Mouse (Mus musculus): ENCODE results near the gene Spint3.
A peak's percentile ranks its signal among the peaks of the same experiment; 100 is the strongest.
"Not testable (repeated sequence)": the region's sequence is repeated elsewhere in the genome, so short reads cannot be mapped to it uniquely, and the experiment has no call there.

Gene Spint3

DNA sequence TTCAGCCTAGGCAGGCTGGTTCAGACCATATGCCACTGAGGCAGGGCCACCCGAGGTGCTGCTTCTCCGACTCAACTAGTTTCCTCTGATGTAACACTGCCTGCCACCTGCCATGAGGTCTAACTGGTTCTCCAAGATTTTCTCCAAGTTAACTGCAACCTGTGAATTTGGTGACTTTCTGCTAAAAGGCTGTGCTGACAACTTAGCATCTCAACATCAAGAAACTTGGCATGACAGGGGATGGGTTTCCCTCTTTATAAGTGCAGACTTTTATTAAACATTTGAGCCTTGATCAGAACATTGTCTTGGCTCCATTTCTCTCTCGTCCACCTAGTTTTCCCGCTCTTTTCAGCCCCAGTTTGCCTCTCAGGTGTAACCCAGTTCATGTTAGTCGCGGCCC, at the start of gene Spint3:
Gene Spint3, minus strand, starts transcription at position 101 of the 400 bp plus-strand sequence.
- DNase-seq (ENCODE audit: low spot score) = not testable (repeated sequence)

DNA sequence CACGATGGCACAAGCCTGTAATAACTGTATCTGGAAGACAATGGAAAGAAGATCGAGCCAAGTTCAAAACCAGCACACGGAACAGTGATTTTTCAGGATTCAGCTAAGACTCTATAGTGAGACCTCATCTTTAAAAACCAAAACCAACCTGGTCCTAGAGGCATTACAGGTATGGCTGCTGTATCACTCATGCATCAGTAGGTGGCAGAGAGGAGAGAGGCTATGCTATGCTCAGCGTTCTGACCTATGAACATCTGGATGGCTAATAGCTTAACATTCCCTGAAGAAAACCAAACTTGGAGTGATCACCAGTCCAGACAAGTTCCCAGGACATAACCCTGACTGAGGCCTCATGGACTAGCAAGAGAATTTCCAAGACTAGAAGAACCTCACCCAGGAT, 48.5 kb upstream of the Spint3 start:
- DNase-seq (ENCODE audit: low spot score) = no peak

DNA sequence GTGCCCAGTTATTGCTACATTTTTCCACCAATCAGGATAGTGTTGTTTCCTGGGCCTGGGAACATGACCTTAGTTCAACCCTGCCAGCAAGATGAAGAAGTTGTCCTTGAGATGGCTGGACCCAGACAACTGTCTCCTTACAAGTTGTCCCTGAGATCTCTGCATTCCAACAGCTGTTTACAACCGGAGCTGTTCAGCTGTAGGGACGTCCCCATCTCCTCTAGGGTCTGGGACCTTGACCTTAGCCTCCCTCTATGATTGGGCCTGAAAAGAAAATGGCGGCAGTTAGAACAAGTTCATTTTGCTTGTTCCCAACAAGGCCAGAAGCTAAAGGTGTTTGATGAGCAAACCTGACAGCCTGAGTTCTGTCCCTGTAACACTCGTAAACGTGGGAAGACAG, 45.8 kb upstream of the Spint3 start:
- no peak for DNase-seq (ENCODE audit: low spot score)

DNA sequence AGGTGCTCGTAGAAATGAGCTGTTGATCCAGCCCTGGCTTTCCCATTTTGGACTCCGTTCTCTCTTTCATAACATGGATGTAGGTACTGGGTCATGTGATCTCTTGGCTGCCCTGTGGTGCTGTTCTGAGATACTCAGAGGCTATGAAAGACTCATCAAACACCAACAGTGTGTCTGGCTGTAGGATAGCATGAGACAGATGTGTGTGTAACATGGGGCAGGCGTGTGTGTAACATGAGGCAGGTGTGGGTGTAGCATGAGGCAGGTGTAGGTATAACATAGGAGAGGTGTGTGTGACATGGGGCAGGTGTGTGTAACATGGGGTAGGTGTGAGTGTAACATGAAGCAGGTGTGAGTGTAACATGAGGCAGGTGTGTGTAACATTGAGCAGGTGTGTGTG, 42.1 kb upstream of the Spint3 start:
- DNase-seq (ENCODE audit: low spot score) = no peak

DNA sequence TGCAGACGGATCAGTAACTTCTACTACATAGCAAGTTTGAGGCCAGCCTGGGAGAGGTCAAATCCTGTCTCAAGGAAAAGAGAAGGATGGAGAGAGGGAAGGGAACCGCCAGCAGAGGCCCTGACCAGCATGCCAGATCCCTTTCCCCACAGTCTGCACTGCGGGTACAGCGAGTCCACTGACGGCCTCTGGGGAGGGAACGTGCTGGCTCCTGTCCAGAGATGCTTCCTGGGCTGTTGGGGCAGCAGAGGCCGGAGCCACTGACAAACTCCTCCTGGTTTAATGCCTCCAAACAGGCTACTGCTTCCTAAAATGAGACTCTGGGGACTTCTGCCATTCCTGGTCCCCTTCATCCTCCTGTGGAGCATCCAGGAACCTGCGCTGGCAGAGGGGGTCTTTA, 40.2 kb upstream of the Spint3 start, which contains the start of the genes Wfdc6b and Wfdc8:
Gene Wfdc6b, plus strand, starts transcription at position 52 of the 400 bp plus-strand sequence.
Gene Wfdc8, minus strand, starts transcription at position 156 of the 400 bp plus-strand sequence.
- peak; percentile 68 for DNase-seq (ENCODE audit: low spot score)

DNA sequence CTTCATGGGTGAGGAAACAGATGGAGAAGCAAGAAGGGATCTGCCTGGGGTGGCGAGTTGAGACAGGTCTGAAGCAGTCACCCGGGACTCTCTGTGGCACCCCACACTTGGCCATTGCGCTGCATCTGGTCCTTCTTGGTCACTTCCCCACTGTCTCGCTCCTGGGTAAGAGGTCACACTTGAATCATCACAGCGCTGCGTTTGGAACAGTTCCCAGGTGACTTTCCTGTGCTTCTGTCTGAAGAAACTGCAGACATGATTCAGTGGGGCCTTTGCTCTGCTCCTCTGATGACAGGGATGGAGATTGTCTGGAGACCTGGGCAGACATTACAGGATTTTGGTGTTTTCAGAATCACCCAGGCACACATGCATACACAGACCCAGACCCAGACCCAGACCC, 35.5 kb upstream of the Spint3 start:
- no peak for DNase-seq (ENCODE audit: low spot score)

DNA sequence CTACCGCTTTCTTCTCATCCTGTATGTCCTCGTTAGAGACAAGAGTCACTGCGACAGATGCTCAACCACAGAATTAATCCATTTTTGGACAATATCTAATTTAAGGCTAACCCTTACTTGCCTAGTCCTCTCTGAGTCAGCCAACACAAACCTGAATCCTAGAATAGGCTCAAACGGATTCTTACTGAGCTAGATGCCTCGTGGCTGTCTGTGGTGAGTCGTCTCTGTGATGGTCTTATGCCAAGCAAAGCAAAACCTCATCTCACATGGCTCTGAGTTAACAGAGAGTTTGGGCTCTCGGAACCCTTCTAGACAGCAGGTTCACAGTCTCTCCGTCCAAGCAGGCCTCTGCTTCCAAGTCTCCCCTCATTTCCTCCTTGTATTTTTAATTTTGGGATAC, 31.2 kb upstream of the Spint3 start:
- no peak for DNase-seq (ENCODE audit: low spot score)

DNA sequence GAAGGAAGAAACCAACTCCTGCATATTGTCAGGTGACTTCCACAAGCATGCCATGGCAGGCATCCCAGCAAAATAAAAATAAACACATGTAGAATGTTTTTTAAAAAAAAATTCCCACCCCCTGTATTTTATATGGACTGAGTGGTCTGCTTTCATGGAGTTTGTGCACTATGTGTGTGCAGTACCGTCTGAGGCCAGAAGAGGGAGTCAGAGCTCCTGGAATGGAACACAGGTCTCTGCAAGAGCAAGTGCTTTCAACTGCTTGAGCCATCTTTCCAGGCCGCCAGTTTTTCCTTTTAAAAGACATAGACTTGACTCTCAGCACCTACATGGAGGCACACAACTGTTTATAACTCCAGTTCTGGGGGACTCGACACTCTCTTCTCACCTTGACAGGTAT, 30.2 kb upstream of the Spint3 start:
- no peak for DNase-seq (ENCODE audit: low spot score)

DNA sequence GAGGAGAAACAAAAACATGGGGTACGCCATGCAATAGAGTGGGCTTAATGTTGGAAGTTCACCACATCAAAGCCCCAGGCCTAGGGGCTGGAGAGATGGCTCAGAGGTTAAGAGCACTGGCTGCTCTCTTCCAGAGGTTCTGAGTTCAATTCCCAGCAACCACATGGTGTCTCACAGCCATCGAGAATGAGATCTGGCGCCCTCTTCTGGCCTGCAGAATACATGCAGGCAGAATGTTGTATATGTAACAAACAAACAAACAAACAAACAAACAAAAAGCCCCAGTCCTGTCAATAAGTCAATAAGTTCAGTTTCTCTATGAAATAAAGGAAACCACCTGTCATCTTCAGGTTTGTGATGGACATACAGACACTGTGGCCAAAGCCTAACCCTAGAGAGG, 26.9 kb upstream of the Spint3 start:
- DNase-seq (ENCODE audit: low spot score) = no peak

DNA sequence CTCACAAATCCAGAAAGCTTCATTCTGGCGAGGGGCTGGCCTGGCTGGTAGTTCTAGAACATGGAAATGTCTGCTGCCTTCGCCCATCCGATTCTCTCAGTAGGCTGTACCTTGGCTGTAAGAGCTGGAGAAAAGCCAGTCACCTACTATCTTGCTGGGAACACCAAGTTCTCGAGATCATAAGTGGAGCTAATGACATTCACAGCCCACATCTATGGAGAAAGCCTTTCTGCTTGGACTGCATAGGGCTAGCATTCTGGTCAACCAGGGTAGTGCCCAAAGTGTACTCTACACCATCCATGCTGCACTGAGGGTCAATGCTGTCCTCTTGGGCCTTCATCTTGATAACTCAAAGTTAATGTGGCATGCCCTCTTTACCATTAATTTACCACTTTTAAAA, 20.2 kb upstream of the Spint3 start, which contains the start of gene Eppin:
Gene Eppin, minus strand, starts transcription at position 101 of the 400 bp plus-strand sequence.
- DNase-seq (ENCODE audit: low spot score) = no peak

DNA sequence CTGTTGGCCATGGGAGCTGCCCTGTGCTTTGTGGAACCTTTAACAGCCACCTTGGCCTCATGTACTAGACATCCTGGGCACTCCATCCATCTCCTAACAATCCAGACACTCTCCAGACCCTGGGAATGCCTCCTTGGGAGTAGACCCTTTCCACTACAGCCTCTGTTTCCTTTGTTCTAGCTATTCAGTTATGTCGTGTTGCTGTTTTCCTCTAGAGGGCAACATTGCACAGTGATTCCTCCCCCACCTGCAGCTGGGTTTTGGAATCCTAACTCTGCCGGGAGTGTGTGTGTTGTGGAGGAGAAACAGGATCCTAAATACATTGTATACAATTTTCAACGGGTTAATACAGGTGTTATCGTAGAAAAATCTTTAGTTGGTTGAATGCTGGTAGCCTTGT, 18.8 kb upstream of the Spint3 start:
- no peak for DNase-seq (ENCODE audit: low spot score)

DNA sequence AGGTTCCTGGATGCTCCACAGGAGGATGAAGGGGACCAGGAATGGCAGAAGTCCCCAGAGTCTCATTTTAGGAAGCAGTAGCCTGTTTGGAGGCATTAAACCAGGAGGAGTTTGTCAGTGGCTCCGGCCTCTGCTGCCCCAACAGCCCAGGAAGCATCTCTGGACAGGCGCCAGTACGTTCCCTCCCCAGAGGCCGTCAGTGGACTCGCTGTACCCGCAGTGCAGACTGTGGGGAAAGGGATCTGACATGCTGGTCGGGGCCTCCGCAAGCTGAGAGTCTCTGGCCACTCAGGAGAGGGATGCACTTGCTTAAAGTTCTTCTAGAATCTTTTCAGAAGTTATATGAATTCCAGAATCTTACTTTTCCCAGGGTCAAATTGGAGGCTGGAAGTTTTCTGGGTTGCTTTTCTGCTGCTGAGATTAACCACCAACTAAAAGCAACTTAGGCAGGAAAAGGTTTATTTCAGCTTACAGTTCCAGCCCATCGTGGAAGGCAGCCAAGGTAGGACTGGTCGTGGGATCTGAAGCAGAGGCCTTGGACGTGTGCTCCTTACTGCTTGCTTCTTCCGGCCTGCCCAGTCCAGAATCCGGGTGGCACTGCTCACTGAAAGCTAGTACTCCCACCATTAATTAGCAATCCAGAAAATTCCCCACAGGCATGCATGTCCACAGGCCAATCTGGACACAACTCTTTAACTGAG, 11.9 kb upstream of the Spint3 start, which contains the start of gene Wfdc6a:
Gene Wfdc6a, minus strand, starts transcription at position 423 of the 701 bp plus-strand sequence.
- peak; percentile 40 for DNase-seq (ENCODE audit: low spot score)

DNA sequence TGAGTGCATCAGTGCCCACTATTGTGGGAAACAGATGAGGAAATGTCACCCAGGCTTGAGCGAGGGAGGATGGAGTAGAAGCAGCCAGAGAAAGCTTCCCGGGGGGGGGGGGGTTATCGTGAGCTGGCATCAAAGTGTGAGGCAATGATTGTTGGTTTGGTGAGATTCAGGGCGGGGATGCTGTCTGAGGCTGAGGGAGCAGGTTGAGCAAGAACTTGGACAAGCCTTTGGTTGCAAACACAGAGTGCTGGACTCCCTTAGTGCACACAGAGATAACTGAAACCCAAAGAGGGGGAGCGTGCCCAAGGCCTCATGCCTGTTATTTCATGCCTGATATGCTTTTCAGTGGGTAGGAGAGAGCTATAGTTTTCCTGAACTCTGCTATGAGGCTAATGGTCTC, 5.8 kb downstream of the Spint3 start:
- DNase-seq (ENCODE audit: low spot score) = no peak

DNA sequence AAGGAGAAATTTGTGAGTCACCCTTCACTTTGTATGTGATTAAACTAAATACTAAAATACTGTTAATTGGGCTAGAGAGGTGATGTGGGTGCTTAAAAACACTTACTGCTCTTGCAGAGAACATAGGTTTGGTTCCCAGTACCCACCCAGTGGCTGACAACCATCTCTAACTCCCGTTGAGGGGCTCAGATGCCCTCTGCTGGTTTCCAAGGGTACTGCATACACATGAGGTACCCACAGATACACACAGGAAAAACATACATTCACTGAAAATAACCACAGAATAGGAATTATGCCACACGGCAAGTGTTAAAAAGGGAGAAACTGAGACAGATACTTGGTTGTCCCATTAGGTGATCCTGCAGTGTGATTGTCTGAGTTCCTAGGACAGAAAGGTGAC, 6.3 kb downstream of the Spint3 start:
- no peak for DNase-seq (ENCODE audit: low spot score)

DNA sequence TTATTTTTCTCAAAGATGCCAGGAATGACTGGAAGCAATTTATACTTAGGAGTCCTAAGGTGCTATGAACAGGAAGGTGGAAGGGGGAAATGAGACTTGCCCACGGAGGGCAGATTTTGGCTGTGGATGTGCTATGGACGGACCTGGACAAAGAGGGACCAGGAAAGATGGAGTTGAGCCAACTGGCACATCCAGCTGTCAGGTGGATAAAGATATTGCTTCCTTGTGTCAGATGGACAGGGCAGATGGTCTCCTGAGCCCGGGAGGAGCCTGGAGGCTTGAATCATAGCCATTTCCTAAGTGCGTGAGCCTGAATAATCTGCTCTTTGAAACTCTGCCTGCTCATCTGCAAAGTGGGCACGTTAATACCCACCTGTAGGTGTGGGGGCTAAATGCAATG, 8.9 kb downstream of the Spint3 start:
- no peak for DNase-seq (ENCODE audit: low spot score)

DNA sequence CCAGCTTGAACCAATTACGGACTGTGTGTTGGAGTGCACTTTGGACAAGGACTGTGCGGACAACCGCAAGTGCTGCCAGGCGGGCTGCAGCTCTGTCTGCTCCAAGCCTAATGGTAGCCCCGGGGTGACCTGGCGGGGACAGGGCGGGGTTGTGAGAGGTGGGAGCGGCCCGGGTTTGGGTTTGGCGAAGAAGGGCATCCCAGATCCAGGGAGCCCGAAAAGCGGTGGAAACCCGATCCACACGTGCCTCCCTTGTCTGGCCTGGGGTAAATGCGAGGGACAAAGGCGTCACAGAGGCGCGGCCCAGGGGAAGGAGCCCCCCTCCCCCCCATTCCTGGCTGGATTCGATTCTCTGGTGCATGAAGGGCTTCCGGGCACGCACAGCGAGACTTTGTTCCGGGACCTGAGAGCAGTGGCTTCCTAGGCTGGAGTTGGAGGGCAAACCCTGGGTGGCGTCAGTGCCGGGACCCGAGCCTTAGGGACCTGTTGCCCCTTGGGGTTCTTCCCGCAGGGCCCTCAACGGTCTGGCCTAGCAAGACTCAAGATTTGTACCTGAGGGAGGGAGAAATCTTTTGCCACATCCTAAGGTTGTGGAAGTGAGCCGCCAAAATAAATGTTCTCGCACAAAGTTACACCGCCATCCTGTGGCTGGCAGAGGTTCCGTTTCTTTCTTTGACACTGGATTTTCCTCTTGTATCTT, 9.8 kb downstream of the Spint3 start:
- DNase-seq (ENCODE audit: low spot score) = peak; percentile 32

DNA sequence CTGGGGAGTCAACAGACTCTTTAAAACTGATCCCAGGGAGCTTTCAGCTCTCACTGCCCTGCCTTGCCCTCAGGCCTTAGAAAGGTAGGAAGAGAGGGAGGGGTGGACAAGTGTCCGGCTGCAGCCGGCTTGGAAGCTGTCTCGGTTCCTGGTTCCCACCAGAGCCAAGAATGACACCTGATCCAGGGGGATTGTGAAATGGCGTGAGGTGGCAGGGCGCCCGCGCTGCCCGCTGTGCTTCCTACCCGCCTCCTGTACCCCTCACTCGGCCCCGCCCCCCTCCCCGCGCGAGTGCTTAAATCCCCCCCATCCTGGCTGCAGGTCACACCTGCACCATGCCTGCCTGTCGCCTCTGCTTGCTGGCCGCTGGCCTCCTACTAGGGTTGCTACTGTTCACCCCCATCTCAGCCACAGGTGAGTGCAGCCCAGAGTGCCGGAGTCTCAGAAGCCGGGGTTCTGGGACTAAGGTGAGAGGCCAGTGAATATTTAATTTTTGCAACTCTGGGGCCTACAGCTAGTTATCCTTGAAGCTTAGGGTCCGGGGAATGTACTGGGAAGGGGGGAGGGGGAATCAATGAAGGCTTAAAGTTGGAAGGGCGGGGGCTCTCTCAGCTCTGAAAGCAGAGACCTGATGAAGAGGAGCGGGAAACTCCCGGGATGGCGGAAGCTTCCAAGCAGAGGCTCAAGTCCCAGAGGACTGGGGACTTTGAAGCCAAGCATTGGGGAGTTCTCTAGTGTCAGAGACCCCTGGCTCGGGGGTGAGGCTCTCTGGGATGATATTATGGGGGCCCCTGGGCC, 10.7 kb downstream of the Spint3 start, which contains the start of gene Wfdc2:
Gene Wfdc2, plus strand, starts transcription at position 23 of the 798 bp plus-strand sequence.
- peak; percentile 19 for DNase-seq (ENCODE audit: low spot score)

DNA sequence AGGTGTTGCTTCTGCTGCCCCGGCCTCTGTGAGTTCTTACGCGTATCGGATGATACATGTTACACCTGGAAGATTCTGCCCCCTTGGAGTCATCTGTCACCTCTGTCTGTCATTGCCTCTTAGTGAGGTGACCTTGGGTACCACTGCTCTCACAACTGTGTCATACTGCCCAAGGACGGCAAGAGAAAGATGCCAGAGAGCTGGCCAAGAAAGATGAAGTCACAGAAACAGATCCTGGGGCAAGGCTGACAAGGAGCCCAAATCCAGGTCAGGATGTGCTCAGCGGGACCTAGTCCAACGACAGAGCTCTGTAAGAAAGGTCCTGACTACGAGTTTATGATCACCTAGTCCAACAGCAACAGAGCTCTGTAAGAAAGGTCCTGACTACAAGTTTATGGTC, 13.2 kb downstream of the Spint3 start:
- DNase-seq (ENCODE audit: low spot score) = no peak

DNA sequence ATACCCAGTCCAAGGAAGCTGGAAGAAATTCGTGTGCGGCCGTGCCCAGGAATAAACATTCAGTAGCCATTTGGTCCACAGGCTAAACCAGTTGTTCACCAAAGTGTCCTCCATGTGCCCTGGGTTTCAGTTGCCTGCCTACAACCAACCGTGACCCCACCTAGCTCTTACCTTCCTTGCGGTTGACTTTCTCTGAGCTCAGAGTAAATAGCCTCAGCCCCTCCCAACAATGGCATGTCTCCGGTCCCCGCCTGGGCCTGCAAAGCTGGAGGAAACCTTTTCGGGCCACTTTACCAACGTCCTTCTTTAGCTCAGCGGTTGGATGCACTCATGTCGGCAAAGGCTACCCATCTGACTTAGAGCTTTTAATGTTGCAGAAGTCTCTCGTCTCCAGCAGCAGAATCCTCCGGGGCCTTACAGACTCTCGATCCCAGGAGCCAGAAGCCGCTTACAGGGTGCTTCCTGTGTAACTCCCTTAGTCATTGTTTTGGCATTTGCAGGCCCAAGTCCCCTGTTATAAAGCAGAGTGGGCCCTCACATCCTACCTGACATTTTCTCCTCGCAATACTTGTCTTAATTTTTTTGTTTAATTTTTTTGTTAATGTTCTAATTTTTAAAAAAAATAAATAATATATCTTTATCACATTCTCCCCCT, 14.1 kb downstream of the Spint3 start:
- DNase-seq (ENCODE audit: low spot score) = no peak

DNA sequence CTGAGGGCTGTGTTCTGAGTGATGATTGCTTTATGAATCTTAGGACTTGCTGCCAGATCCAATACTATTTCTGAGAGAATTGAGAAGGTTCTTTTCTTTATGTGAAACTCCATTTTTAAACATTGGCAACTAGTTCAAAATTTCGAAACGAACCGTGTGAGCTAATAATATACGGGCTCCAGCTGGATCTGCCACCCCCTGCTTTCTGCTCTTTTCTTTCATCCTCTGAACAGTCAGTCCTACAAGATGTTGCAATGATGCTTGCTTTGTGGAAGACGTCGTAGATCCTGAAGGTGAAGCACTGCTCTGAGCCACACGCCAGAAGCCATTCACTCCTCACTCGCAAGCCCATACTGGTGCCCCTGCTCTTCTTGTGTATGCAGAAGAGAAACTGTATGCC, 14.8 kb downstream of the Spint3 start:
- DNase-seq (ENCODE audit: low spot score) = no peak

DNA sequence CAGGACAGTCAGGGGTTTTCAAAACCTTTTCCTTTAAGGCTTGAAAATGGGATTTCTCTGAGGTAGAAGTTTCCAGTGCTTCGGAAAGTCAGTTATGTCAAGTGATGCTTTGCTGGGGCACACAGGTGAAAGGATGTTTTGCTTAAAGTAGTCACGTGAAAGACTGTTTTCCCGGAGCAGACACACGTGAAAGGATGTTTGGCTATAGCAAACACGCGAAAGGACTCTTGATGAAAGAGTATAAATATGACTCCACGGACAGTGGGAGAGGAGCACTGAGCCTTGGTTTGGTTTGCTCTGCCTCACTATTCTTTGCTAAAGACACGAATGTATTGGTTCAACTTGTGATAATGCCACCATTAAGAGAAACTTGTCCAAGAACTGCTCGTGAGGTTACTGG, 21.8 kb downstream of the Spint3 start:
- DNase-seq (ENCODE audit: low spot score) = no peak

DNA sequence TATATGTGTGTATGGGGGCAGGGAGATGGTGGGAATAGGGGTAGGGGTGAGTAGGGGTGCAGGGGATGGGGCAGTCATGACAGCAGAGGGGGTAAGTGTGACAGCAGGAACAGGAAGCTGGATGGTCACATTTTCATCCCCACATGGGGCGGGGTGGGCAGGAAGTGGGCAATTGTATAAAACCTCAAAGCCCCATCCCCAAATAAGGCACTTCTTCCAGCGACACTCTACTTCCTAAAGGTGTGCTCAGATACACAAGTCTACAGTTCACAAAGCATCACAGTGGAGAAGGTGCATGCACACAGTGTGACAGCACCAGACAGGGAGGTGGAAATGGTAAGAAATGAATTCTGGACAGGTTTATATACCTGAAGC, 22.4 kb downstream of the Spint3 start:
- DNase-seq (ENCODE audit: low spot score) = no peak

Measured in ovary, postnatal 36 days (tissue).